8 mouse cellular contexts compared by ENCODE assay signal in genomic region chr16:32812888-32813361, GRCm38 (mm10). TPM values are rescaled to one million over a fixed set of nuclear protein-coding genes. Genes with fewer than 3 reads are reported as not detected.
A peak's percentile ranks its signal among the peaks of the same experiment; 100 is the strongest.
DNase-seq lines count a peak whose midpoint lies in the region; ATAC-seq lines count a peak whose summit lies in the region.

No protein-coding gene starts in this region.

- no peak overlapping the region for H3K27ac ChIP-seq in hindbrain, embryonic 15.5 days (replicated peaks)

- H3K36me3 ChIP-seq in hindbrain, embryonic 15.5 days, result no peaks in the 10 kb centered on the region

- no peaks in the 10 kb centered on the region for H3K27me3 ChIP-seq in hindbrain, embryonic 15.5 days

- WGBS in hindbrain, embryonic 15.5 days, result 2% methylated on average over 9 of the region's 9 CpGs

- peak; percentile 80 for DNase-seq in T-cell, adult 2 months (ENCODE audit: low spot score)
- peak; percentile 92 to 94 for DNase-seq in cerebellum, postnatal 10 days
- peak; percentile 57 to 78 for DNase-seq in frontal cortex, postnatal 14 days (ENCODE audit: low spot score in 2 of 2)
- DNase-seq in left cerebral cortex, adult 18-20 months (ENCODE audit: low spot score in 2 of 2), result peak; percentile 83 to 92
- peak; percentile 86 to 90 for DNase-seq in lung, postnatal 4 days
- peak; percentile 77 for DNase-seq in right cerebral cortex, adult 18-20 months
- DNase-seq in urinary bladder, adult 2 months (ENCODE audit: low spot score), result peak; percentile 76

- no peaks in the 10 kb centered on the region for H3K9me3 ChIP-seq in hindbrain, embryonic 15.5 days

- peak overlapping the region; percentile 38 for H3K4me2 ChIP-seq in hindbrain, embryonic 15.5 days

- peaks cover 4% of the 10 kb centered on the region for H3K4me1 ChIP-seq in hindbrain, embryonic 15.5 days (replicated peaks)

- no peak overlapping the region for H3K4me3 ChIP-seq in hindbrain, embryonic 15.5 days

- 0 out of 2 replicates have a peak, but pooled peaks have one; percentile 11 for ATAC-seq in hindbrain, embryonic 15.5 days (ENCODE audit: low FRiP score, low read depth)

- no peak overlapping the region for H3K9ac ChIP-seq in hindbrain, embryonic 15.5 days

RNA-seq across cellular contexts. Expression of gene Smbd1, which starts 2.6 kb away (rescaled TPM):
- polyA plus RNA-seq in hindbrain, embryonic 15.5 days (2015; fragmentation: Nextera tagmentation; extraction: Ambion mirVana), result not detected in 2 replicates
- total RNA-seq in left cerebral cortex, adult 18-20 months (2021), result not detected
- polyA plus RNA-seq in urinary bladder, adult 2 months (2012; rRNA removed), result not detected in 2 replicates

RNA-seq across cellular contexts. Expression of gene Muc20, which starts 15.7 kb away (rescaled TPM):
- 0.06 TPM in 1 of 2 replicates, not detected in the other for polyA plus RNA-seq in hindbrain, embryonic 15.5 days (2015; fragmentation: Nextera tagmentation; extraction: Ambion mirVana)
- not detected for total RNA-seq in left cerebral cortex, adult 18-20 months (2021)
- polyA plus RNA-seq in urinary bladder, adult 2 months (2012; rRNA removed), result 0.18 and 0.19 TPM in 2 replicates
